In genomic region chr5:134482331-134482730, GRCm38 (mm10) we compare ENCODE assay signal across 25 mouse cellular contexts. TPM values are rescaled to one million over a fixed set of nuclear protein-coding genes. Genes with fewer than 3 reads are reported as not detected.
A peak's percentile ranks its signal among the peaks of the same experiment; 100 is the strongest.
DNase-seq lines count a peak whose midpoint lies in the region; ATAC-seq lines count a peak whose summit lies in the region.
"Had no signal": no experiment of that assay in that cellular context is flagged by ENCODE, and none has a peak within 500 bp of the region (broad histone marks: within the 10 kb centered on the region; RNA-seq: fewer than 3 reads in every experiment).

No protein-coding gene starts in this region.

- no peak overlapping the region for H3K27ac ChIP-seq in heart, embryonic 10.5 days
- H3K27ac ChIP-seq: forebrain, embryonic 10.5 days; forebrain, embryonic 15.5 days; gastrocnemius, adult 2 months; heart, embryonic 15.5 days; hindbrain, embryonic 14.5 days; hindbrain, postnatal 0 days; intestine, embryonic 15.5 days had no signal

- ATAC-seq in CD4-positive, CD25-positive, alpha-beta regulatory T cell, adult 4 months: peak; percentile 52
- ATAC-seq: forebrain, embryonic 15.5 days; hindbrain, postnatal 0 days; intestine, embryonic 15.5 days had no signal

- peak; percentile 2 for DNase-seq in heart, embryonic 10.5 days (ENCODE audit: low spot score)
- no peak for DNase-seq in heart, adult 18-20 months
- peak; percentile 40 for DNase-seq in induced T-regulatory cell, adult 2 months (ENCODE audit: low read depth)
- no peak for DNase-seq in urinary bladder, adult 18-20 months (ENCODE audit: low spot score in 2 of 2)
- no peak for DNase-seq in urinary bladder, postnatal 36 days (ENCODE audit: low spot score in 2 of 2)
- no peak for DNase-seq in kidney, postnatal 10 days
- DNase-seq: adrenal gland, postnatal 10 days; adrenal gland, postnatal 36 days; cerebellum, adult 18-20 months; cerebellum, adult 9-10 months; cerebellum, postnatal 14 days; gastrocnemius, adult 2 months; gastrocnemius, postnatal 14 days; heart, postnatal 10 days; heart, postnatal 4 days; kidney, adult 11 months; kidney, adult 8-10 months had no signal

- 65% methylated on average over 11 of the region's 11 CpGs for WGBS in heart, embryonic 10.5 days

- no peaks in the 10 kb centered on the region for H3K27me3 ChIP-seq in heart, embryonic 10.5 days (ENCODE audit: insufficient read depth, poor library complexity, severe bottlenecking)
- H3K27me3 ChIP-seq: forebrain, embryonic 15.5 days; heart, embryonic 12.5 days; heart, embryonic 15.5 days; intestine, embryonic 15.5 days had no signal

- H3K9me3 ChIP-seq in heart, embryonic 10.5 days: no peaks in the 10 kb centered on the region
- H3K9me3 ChIP-seq: forebrain, embryonic 10.5 days; forebrain, embryonic 15.5 days; heart, embryonic 12.5 days; heart, embryonic 15.5 days; intestine, embryonic 15.5 days had no signal

- H3K36me3 ChIP-seq in heart, embryonic 10.5 days: no peaks in the 10 kb centered on the region
- H3K36me3 ChIP-seq: forebrain, embryonic 10.5 days; forebrain, embryonic 15.5 days; heart, embryonic 12.5 days; heart, embryonic 15.5 days; intestine, embryonic 15.5 days had no signal

- H3K4me1 ChIP-seq in heart, embryonic 10.5 days: peaks cover 5% of the 10 kb centered on the region; the same call in 1 of the 2 replicates
- H3K4me1 ChIP-seq: forebrain, embryonic 15.5 days; heart, embryonic 12.5 days; intestine, embryonic 15.5 days had no signal

- H3K4me3 ChIP-seq in heart, embryonic 10.5 days: no peak overlapping the region
- H3K4me3 ChIP-seq: forebrain, embryonic 10.5 days; forebrain, embryonic 15.5 days; gastrocnemius, adult 2 months; heart, embryonic 12.5 days; heart, embryonic 15.5 days; intestine, embryonic 15.5 days had no signal

RNA-seq across cellular contexts. Expression of gene Gtf2ird1, which starts 25.8 kb away (rescaled TPM):
- 64.1 and 74.8 TPM in 2 replicates for polyA plus RNA-seq in heart, embryonic 10.5 days (2016; fragmentation: Nextera tagmentation; extraction: Ambion mirVana)
- total RNA-seq in heart, adult 18-20 months (2021): 10 to 100 TPM; 18.2 to 20.5 TPM
- polyA plus RNA-seq in CD4-positive, CD25-positive, alpha-beta regulatory T cell, adult 4 months (2017; shearing (Covaris generic)): 1 to 10 TPM; 6.0 to 8.0 TPM

Comparison
In these comparisons a context has a peak if more than half of its experiments do, and no peak if none do; other contexts are left out.
1. DNase-seq: peak in heart, embryonic 10.5 days (single experiment) and induced T-regulatory cell, adult 2 months (single experiment); none in heart, adult 18-20 months (0 of 2), urinary bladder, adult 18-20 months (0 of 2), urinary bladder, postnatal 36 days (0 of 2) and kidney, postnatal 10 days (single experiment).